Mouse (Mus musculus) ES-E14 (cell line): ENCODE measurements around the gene Myo1c. TPM values are rescaled to one million over a fixed set of nuclear protein-coding genes. Genes with fewer than 3 reads are reported as not detected.
A peak's percentile ranks its signal among the peaks of the same experiment; 100 is the strongest.

Experiments
- DNase-seq: peaks from one replicate; pipeline ENCODE4 v3.0.0-alpha.2; 2013; ENCODE audit warnings: low read depth, low spot score
- H3K27ac ChIP-seq: 2 replicates; pipeline ENCODE4 v1.5.1; 2012; ENCODE audit warnings: low read depth, mild to moderate bottlenecking, low read length, moderate library complexity, mixed read lengths; ENCODE audit not compliant: poor library complexity, insufficient read depth, severe bottlenecking
- H3K36me3 ChIP-seq: 2 replicates; pipeline ENCODE4 v1.6.1; 2012; ENCODE audit warnings: mild to moderate bottlenecking, low read length, moderate library complexity, mixed read lengths; ENCODE audit not compliant: control insufficient read depth, poor library complexity, insufficient read depth, severe bottlenecking
- H3K4me1 ChIP-seq, 2 experiments: fragments of 150-350 bp in 1 of 2; sonication (generic) in 1 of 2; 2 replicates each; pipeline ENCODE4 v1.6.1; 2012; ENCODE audit warnings: low read length in 2 of 2, mild to moderate bottlenecking in 1 of 2, mixed read lengths in 1 of 2; ENCODE audit not compliant: control insufficient read depth in 2 of 2, insufficient read depth in 2 of 2, poor library complexity in 1 of 2
- H3K4me3 ChIP-seq, 2 experiments: fragments of 150-350 bp in 1 of 2; sonication (generic) in 1 of 2; 2 replicates each; pipeline ENCODE4 v1.5.1; 2012; ENCODE audit warnings: low read length in 2 of 2, low read depth in 1 of 2, mild to moderate bottlenecking in 1 of 2, mixed read lengths in 1 of 2; ENCODE audit not compliant: insufficient read depth in 1 of 2, poor library complexity in 1 of 2, severe bottlenecking in 1 of 2
- H3K9ac ChIP-seq: 2 replicates; pipeline ENCODE4 v1.6.1; 2012; ENCODE audit warnings: low read depth, mild to moderate bottlenecking, low read length, mixed read lengths; ENCODE audit not compliant: poor library complexity, insufficient read depth, severe bottlenecking
- H3K9me3 ChIP-seq: fragments of 150-350 bp; sonication (generic); 2 replicates; pipeline ENCODE4 v1.6.1; 2012; ENCODE audit warnings: low read depth, mild to moderate bottlenecking, low read length; ENCODE audit not compliant: control insufficient read depth, insufficient read depth
- CHD2 ChIP-seq: IDR thresholded peaks from 2 replicates; pipeline ENCODE4 v1.6.1; 2014; ENCODE audit warnings: mild to moderate bottlenecking, low read depth, low read length, inconsistent platforms
- HCFC1 ChIP-seq: IDR thresholded peaks from 2 replicates; pipeline ENCODE4 v1.6.1; 2012; ENCODE audit warnings: low read length, inconsistent platforms, borderline replicate concordance; ENCODE audit not compliant: insufficient read depth
- MAFK ChIP-seq: IDR thresholded peaks from 2 replicates; pipeline ENCODE4 v1.6.1; 2014; ENCODE audit warnings: mild to moderate bottlenecking, low read depth, low read length, inconsistent platforms; ENCODE audit not compliant: insufficient read depth
- ZC3H11A ChIP-seq: IDR thresholded peaks from 2 replicates; pipeline ENCODE4 v1.6.1; 2012; ENCODE audit warnings: low read depth, mild to moderate bottlenecking, inconsistent platforms, low read length, borderline replicate concordance
- ZNF384 ChIP-seq: IDR thresholded peaks from 2 replicates; pipeline ENCODE4 v1.6.1; 2012; ENCODE audit warnings: low read depth, low read length, inconsistent platforms
- in situ Hi-C, 2 experiments: fragments of 600-800 bp; cut with MboI; formaldehyde crosslinking; loops; one replicate each; pipeline ENCODE4 v1.15.1; 2025; ENCODE audit warnings: low sequenced_read_pairs in 2 of 2, inconsistent platforms in 1 of 2; ENCODE audit not compliant: unreplicated experiment in 2 of 2
- total RNA-seq: library from RNA; depleted of rRNA; stranded (reverse); fragments of 300-350 nt; gene quantifications from 2 replicates; pipeline ENCODE4 v1.2.3, GENCODE M21; 2012

The Myo1c gene
- total RNA-seq, 1 experiment, result 62.8 TPM

DNA sequence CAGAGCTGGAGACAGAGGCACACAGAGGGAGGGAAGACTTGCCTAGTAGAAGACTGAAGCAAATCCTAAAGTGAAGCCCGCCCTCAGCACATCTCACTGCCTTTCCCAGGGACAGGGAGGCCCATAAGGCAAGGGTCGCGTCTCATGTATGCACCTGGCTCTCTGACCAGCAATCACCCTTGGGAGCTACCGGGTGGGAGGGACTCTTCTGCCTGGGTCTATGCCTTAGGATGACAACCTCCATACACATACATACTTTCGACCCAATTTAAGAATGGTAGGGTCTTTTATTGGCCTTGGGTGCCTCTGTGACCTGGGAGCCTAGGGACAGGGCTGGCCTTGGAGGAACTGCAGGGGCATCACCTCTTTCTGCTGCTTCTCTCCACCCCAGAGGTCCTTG, 23.1 kb downstream of the Myo1c start:
- H3K4me3 ChIP-seq, result no peak overlapping the region
- TF ChIP-seq MAFK (no peak), HCFC1 (no peak), CHD2 (no peak), ZNF384 (no peak), ZC3H11A (no peak)
- H3K27ac ChIP-seq, result no peak overlapping the region
- DNase-seq, result no peak
- in situ Hi-C loops, result no loop called here
- no peaks in the 10 kb centered on the region; a peak in 1 of 4 replicates for H3K4me1 ChIP-seq
- H3K36me3 ChIP-seq, result peaks cover 44% of the 10 kb centered on the region
- no peaks in the 10 kb centered on the region for H3K9me3 ChIP-seq
- H3K9ac ChIP-seq, result no peak overlapping the region

DNA sequence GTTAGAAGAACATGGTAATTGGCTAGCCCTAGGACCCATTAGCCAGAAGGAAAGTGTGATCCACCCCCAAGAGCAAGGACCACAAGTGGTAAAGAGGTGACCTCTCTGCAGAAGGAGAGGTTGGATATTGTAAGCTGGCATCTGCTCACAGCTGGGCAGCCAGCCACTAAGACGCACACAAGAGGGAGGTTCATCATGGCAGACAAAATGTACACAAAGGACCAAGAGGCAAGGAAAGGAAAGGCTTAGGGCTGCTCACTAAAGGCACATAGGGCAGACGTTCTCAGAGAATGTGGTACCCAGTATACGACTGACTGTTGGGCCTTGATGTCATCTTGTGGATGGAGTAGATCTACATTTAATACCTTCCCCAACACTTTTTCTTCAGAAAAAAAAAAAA, 24.6 kb downstream of the Myo1c start:
- no peak overlapping the region for H3K9ac ChIP-seq
- in situ Hi-C loops, result no loop called here
- peaks cover 32% of the 10 kb centered on the region for H3K36me3 ChIP-seq
- DNase-seq, result no peak
- H3K4me1 ChIP-seq, result no peaks in the 10 kb centered on the region; a peak in 1 of 4 replicates
- no peaks in the 10 kb centered on the region for H3K9me3 ChIP-seq
- no peak overlapping the region for H3K4me3 ChIP-seq
- TF ChIP-seq MAFK, result no peak
- TF ChIP-seq ZNF384, result no peak
- TF ChIP-seq HCFC1, result no peak
- TF ChIP-seq ZC3H11A, result no peak
- no peak for TF ChIP-seq CHD2
- no peak overlapping the region for H3K27ac ChIP-seq

DNA sequence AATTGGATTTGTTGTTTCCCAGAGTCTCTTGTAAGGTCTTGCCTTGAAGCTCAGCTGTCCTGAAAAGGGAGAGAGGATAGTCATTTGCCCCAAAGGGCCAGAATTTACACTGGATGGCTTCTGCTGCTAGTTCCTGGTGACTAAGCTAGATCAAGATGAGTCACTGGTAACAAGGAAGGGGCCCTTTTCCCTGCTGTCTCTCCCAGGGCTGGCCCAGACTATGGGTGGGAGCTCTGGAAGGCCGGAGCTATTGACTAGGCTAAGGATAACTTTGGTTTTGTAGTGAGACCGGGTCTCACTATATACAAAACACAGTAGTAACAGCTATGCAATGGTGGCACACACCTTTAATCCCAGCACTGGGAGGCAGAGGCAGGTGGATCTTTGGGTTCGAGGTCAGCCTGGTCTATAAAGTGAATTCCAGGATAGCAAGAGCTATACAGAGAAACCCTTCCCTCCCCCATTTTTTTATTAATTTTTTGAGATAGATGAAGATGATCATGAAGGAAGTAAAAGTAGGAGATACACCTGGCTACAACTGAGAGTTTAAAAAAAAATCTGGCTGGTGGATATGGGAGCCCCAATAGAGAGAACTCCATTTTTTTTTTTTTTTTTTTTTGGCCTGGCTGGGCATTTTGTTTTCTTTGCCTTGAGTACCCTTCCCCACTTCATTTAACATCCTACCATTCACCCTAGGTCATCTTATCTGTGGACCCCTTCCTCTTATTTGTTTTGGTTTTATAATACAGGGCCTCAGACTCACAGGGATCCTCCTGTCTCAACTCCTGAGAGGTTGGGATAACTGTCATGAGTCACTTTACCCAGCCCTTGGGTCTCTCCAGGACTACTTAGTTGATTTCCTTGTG, 27.8 kb downstream of the Myo1c start:
- TF ChIP-seq ZNF384, result no peak
- no peak for TF ChIP-seq MAFK
- no peak for TF ChIP-seq HCFC1
- TF ChIP-seq ZC3H11A, result no peak
- TF ChIP-seq CHD2, result no peak
- Histone ChIP-seq H3K36me3 (peaks cover 6% of the 10 kb centered on the region), H3K4me3 (peak overlapping the region in 1 of 2 experiments; percentile 88; a peak in 2 of 4 replicates), H3K27ac (no peak overlapping the region), H3K9ac (no peak overlapping the region), H3K9me3 (no peaks in the 10 kb centered on the region), H3K4me1 (peaks cover 0 to 7% of the 10 kb centered on the region in 2 experiments; a peak in 2 of 4 replicates)
- no peak for DNase-seq
- in situ Hi-C loops, result no loop called here

DNA sequence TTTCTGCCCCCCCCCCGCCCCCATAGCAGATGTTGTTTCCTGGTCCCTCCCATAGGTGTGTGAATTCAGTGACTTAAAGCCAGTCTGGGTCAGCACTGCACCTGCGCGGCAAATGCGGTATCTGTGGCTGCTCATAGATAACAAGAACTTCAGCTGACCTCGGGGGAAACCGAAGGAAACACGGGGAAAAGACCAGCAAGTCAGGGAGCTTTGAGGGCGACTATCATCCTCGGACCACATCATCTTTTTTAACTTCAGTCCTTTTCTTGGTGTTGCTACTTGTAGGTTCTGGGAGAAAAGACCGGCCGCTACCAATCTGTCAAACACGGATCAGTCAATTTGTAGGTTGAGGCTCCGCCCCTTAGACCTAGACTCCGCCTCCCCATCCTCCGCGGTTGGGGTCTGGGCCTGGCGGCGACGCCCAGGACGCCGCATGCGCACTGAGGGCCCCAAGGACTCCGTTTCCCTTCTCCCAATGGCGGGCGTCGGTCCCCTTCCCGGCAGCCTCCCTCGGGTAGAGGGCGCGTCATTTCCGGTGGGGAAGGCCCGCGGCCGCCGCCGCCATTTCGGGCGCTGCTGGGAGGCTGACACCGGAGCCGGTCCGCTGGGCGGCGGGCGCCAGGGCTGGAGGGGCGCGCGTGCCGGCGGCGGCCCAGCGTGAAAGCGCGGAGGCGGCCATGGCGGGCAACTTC, 28.6 kb downstream of the Myo1c start, which contains the start of gene Crk:
Gene Crk, plus strand, starts transcription at position 513 of the 692 bp plus-strand sequence.
- H3K27ac ChIP-seq, result peak within 1 kb of the TSS; percentile 94
- H3K4me3 ChIP-seq, result peak within 1 kb of the TSS; percentile 88 to 99
- peak; percentile 99 for DNase-seq
- H3K36me3 ChIP-seq, result peaks cover 5% of the 10 kb centered on the region
- H3K9me3 ChIP-seq, result no peaks in the 10 kb centered on the region
- TF ChIP-seq HCFC1, result peak; percentile 90
- TF ChIP-seq ZC3H11A, result no peak
- H3K4me1 ChIP-seq, result peaks cover 0 to 7% of the 10 kb centered on the region in 2 experiments; a peak in 2 of 4 replicates
- H3K9ac ChIP-seq, result peak within 1 kb of the TSS; percentile 99
- in situ Hi-C loops, result no loop called here
